Mouse (Mus musculus) heart, postnatal 14 days (tissue): ENCODE measurements at regions not wholly inside any gene's neighbourhood (a gene's known extent, or its start where the extent isn't known, plus 50 kb on each side); places are given as distances from the start of the nearest gene placed in this dataset.
"Not testable (repeated sequence)": the region's sequence is repeated elsewhere in the genome, so short reads cannot be mapped to it uniquely, and the experiment has no call there.

Experiments
- DNase-seq, 2 experiments: peaks; one replicate each; pipeline ENCODE4 v3.0.0; 2021 to 2022
- intact Hi-C: fragments of 180-260 bp; cut with DNase I; formaldehyde crosslinking; loops from one replicate; pipeline ENCODE4 v1.15.1; 2025

- no peak for DNase-seq
- intact Hi-C loops: no loop called here
These were observed 847.3 kb downstream of the Bcl11a start for GRCm38 (mm10) chr11:24925135-24925534.

- DNase-seq: no peak
- intact Hi-C loops: no loop called here
These were observed 865.8 kb downstream of the Bcl11a start for GRCm38 (mm10) chr11:24943646-24944045.

- intact Hi-C loops: no loop called here
- DNase-seq: no peak
These were observed 873.3 kb downstream of the Bcl11a start for GRCm38 (mm10) chr11:24951161-24951560.

- no peak for DNase-seq
- intact Hi-C loops: no loop called here
These were observed 894.5 kb downstream of the Bcl11a start for GRCm38 (mm10) chr11:24972359-24972758.

- intact Hi-C loops: no loop called here
- DNase-seq: no peak
These were observed 902.4 kb downstream of the Bcl11a start for GRCm38 (mm10) chr11:24980193-24980665.

GRCm38 (mm10) chr11:24983060-24983629, 905.3 kb downstream of the Bcl11a start:
- no peak for DNase-seq
- intact Hi-C loops: no loop called here

- intact Hi-C loops: no loop called here
- DNase-seq: peak in 1 of 2 experiments; percentile 7
These were observed 927.6 kb downstream of the Bcl11a start for GRCm38 (mm10) chr11:25005491-25005890.

- DNase-seq: no peak
- intact Hi-C loops: no loop called here
These were observed 948.9 kb downstream of the Bcl11a start for GRCm38 (mm10) chr11:25026786-25027185.

GRCm38 (mm10) chr11:25040983-25041382, 963.1 kb downstream of the Bcl11a start:
- no peak for DNase-seq
- intact Hi-C loops: no loop called here

- intact Hi-C loops: no loop called here
- DNase-seq: no peak
These were observed 964.9 kb downstream of the Bcl11a start for GRCm38 (mm10) chr11:25042763-25043162.

GRCm38 (mm10) chr11:25045339-25045738, 967.5 kb downstream of the Bcl11a start:
- intact Hi-C loops: no loop called here

GRCm38 (mm10) chr11:25045977-25046376, 968.1 kb downstream of the Bcl11a start:
- intact Hi-C loops: no loop called here
- DNase-seq: peak in 1 of 2 experiments; percentile 7

More at GRCm38 (mm10) chr11:25045339-25045738, 967.5 kb downstream of the Bcl11a start:
- DNase-seq: no peak

GRCm38 (mm10) chr11:25055698-25056097, 977.8 kb downstream of the Bcl11a start:
- intact Hi-C loops: no loop called here
- DNase-seq: no peak

GRCm38 (mm10) chr11:25057093-25057521, 979.3 kb downstream of the Bcl11a start:
- no peak for DNase-seq
- intact Hi-C loops: no loop called here

- DNase-seq: no peak
- intact Hi-C loops: no loop called here
These were observed 979.7 kb downstream of the Bcl11a start for GRCm38 (mm10) chr11:25057543-25057942.

- intact Hi-C loops: no loop called here
These were observed 985.2 kb downstream of the Bcl11a start for GRCm38 (mm10) chr11:25063042-25063441.

GRCm38 (mm10) chr11:25063978-25064377, 986.1 kb downstream of the Bcl11a start:
- DNase-seq: no peak
- intact Hi-C loops: no loop called here

More at GRCm38 (mm10) chr11:25063042-25063441, 985.2 kb downstream of the Bcl11a start:
- no peak for DNase-seq

- intact Hi-C loops, DNase-seq: not testable (repeated sequence)
These were observed 1022.1 kb downstream of the Bcl11a start for GRCm38 (mm10) chr11:25099976-25100375.

- DNase-seq: no peak
- intact Hi-C loops: no loop called here
These were observed 1026.6 kb downstream of the Bcl11a start for GRCm38 (mm10) chr11:25104432-25104831.

GRCm38 (mm10) chr11:25124458-25124857, 1046.6 kb downstream of the Bcl11a start:
- DNase-seq: no peak
- intact Hi-C loops: no loop called here

GRCm38 (mm10) chr11:25142226-25142625, 1064.4 kb downstream of the Bcl11a start:
- intact Hi-C loops: no loop called here
- DNase-seq: no peak

GRCm38 (mm10) chr11:25142833-25143232, 1065.0 kb downstream of the Bcl11a start:
- intact Hi-C loops: no loop called here
- DNase-seq: no peak

- DNase-seq: no peak
- intact Hi-C loops: no loop called here
These were observed 1063.3 kb downstream of the 5730522E02Rik start for GRCm38 (mm10) chr11:25147287-25147686.
